Mouse (Mus musculus): ENCODE data around the gene Vmn1r47.
"Not testable (repeated sequence)": the region's sequence is repeated elsewhere in the genome, so short reads cannot be mapped to it uniquely, and the experiment has no call there.

Gene Vmn1r47

GRCm38 (mm10) chr6:90015847-90016246 lies at the start of gene Vmn1r47:
Gene Vmn1r47 (plus strand): TSS chr6:90016147.
- in situ Hi-C loops (cut with MboI, MseI) = not testable (repeated sequence)

GRCm38 (mm10) chr6:89966341-89966740 lies 49.6 kb upstream of the Vmn1r47 start:
- in situ Hi-C loops (cut with MboI, MseI) = no loop called here

- in situ Hi-C loops (cut with MboI, MseI) = no loop called here
These were observed 46.9 kb upstream of the Vmn1r47 start, which contains the start of gene Vmn1r46 for GRCm38 (mm10) chr6:89969013-89969412. Gene Vmn1r46 (plus strand): TSS chr6:89969313.

GRCm38 (mm10) chr6:89985989-89986388 lies 30.0 kb upstream of the Vmn1r47 start:
- in situ Hi-C loops (cut with MboI, MseI) = no loop called here

GRCm38 (mm10) chr6:90036741-90037140 lies 20.8 kb downstream of the Vmn1r47 start, which contains the start of gene Vmn1r48:
Gene Vmn1r48 (minus strand): TSS chr6:90036841.
- in situ Hi-C loops (cut with MboI, MseI) = not testable (repeated sequence)

Measured in regulatory T cell (primary cell).